Mouse (Mus musculus): ENCODE data around the gene Nmu. TPM values are rescaled to one million over a fixed set of nuclear protein-coding genes. Genes with fewer than 3 reads are reported as not detected.

The Nmu gene
- polyA plus RNA-seq, 1 experiment from 2014 or later: 0.30 TPM

GRCm38 (mm10) chr5:76369215-76369840 lies 5.7 kb upstream of the Nmu start:
- H3K27ac ChIP-seq (ENCODE audit: low read depth): no peak overlapping the region
- no peak for DNase-seq (ENCODE audit: low spot score)
- no peaks in the 10 kb centered on the region for H3K36me3 ChIP-seq (ENCODE audit: control insufficient read depth, insufficient read depth, low read length)
- peaks cover 4% of the 10 kb centered on the region; the same call in 1 of the 2 replicates for H3K27me3 ChIP-seq (replicated peaks; ENCODE audit: control insufficient read depth, insufficient read depth, low read length)
- H3K4me2 ChIP-seq (ENCODE audit: low read length): no peak overlapping the region
- H3K9ac ChIP-seq (ENCODE audit: low read length): no peak overlapping the region
- WGBS: 64% methylated on average over 8 of the region's 8 CpGs
- H3K4me3 ChIP-seq (ENCODE audit: low read depth, low read length): no peak overlapping the region
- ATAC-seq (replicated peaks; ENCODE audit: low FRiP score, low TSS enrichment, low read depth): no peak
- no peaks in the 10 kb centered on the region for H3K9me3 ChIP-seq (ENCODE audit: control insufficient read depth, low read length)
- H3K4me1 ChIP-seq (replicated peaks; ENCODE audit: control insufficient read depth, insufficient read depth, low read length): no peaks in the 10 kb centered on the region

GRCm38 (mm10) chr5:76365406-76365805 lies 1.8 kb upstream of the Nmu start:
- Histone ChIP-seq H3K9ac (ENCODE audit: low read length) (no peak overlapping the region), H3K36me3 (ENCODE audit: control insufficient read depth, insufficient read depth, low read length) (no peaks in the 10 kb centered on the region), H3K27ac (ENCODE audit: low read depth) (no peak overlapping the region), H3K9me3 (ENCODE audit: control insufficient read depth, low read length) (no peaks in the 10 kb centered on the region), H3K4me2 (ENCODE audit: low read length) (no peak overlapping the region), H3K4me1 (replicated peaks; ENCODE audit: control insufficient read depth, insufficient read depth, low read length) (0 out of 2 replicates have a peak, but pooled peaks cover 7% of the 10 kb centered on the region), H3K27me3 (replicated peaks; ENCODE audit: control insufficient read depth, insufficient read depth, low read length) (peaks cover 24% of the 10 kb centered on the region), H3K4me3 (ENCODE audit: low read depth, low read length) (no peak overlapping the region)
- DNase-seq (ENCODE audit: low spot score) (no peak), ATAC-seq (replicated peaks; ENCODE audit: low FRiP score, low TSS enrichment, low read depth) (no peak)
- 35% methylated on average over 5 of the region's 5 CpGs for WGBS

- ATAC-seq (replicated peaks; ENCODE audit: low FRiP score, low TSS enrichment, low read depth) (no peak), DNase-seq (ENCODE audit: low spot score) (no peak)
- Histone ChIP-seq H3K9me3 (ENCODE audit: control insufficient read depth, low read length) (no peaks in the 10 kb centered on the region), H3K4me3 (ENCODE audit: low read depth, low read length) (no peak overlapping the region), H3K27ac (ENCODE audit: low read depth) (no peak overlapping the region), H3K4me1 (replicated peaks; ENCODE audit: control insufficient read depth, insufficient read depth, low read length) (0 out of 2 replicates have a peak, but pooled peaks cover 7% of the 10 kb centered on the region), H3K9ac (ENCODE audit: low read length) (no peak overlapping the region), H3K36me3 (ENCODE audit: control insufficient read depth, insufficient read depth, low read length) (no peaks in the 10 kb centered on the region), H3K4me2 (ENCODE audit: low read length) (no peak overlapping the region), H3K27me3 (replicated peaks; ENCODE audit: control insufficient read depth, insufficient read depth, low read length) (peaks cover 24% of the 10 kb centered on the region)
- 81% methylated on average over 4 of the region's 4 CpGs for WGBS
Measured at GRCm38 (mm10) chr5:76360786-76361185, 2.8 kb downstream of the Nmu start.

- Histone ChIP-seq H3K27me3 (replicated peaks; ENCODE audit: control insufficient read depth, insufficient read depth, low read length) (peaks cover 22% of the 10 kb centered on the region), H3K4me3 (ENCODE audit: low read depth, low read length) (no peak overlapping the region), H3K9me3 (ENCODE audit: control insufficient read depth, low read length) (no peaks in the 10 kb centered on the region), H3K9ac (ENCODE audit: low read length) (no peak overlapping the region), H3K4me1 (replicated peaks; ENCODE audit: control insufficient read depth, insufficient read depth, low read length) (0 out of 2 replicates have a peak, but pooled peaks cover 7% of the 10 kb centered on the region), H3K36me3 (ENCODE audit: control insufficient read depth, insufficient read depth, low read length) (no peaks in the 10 kb centered on the region), H3K27ac (ENCODE audit: low read depth) (no peak overlapping the region), H3K4me2 (ENCODE audit: low read length) (no peak overlapping the region)
- DNase-seq (ENCODE audit: low spot score): no peak
- ATAC-seq (replicated peaks; ENCODE audit: low FRiP score, low TSS enrichment, low read depth): no peak
- WGBS: 62% methylated on average over 1 of the region's 1 CpGs
Measured at GRCm38 (mm10) chr5:76360057-76360456, 3.5 kb downstream of the Nmu start.

GRCm38 (mm10) chr5:76351953-76352611 lies 11.5 kb downstream of the Nmu start:
- Histone ChIP-seq H3K27ac (ENCODE audit: low read depth) (no peak overlapping the region), H3K9ac (ENCODE audit: low read length) (no peak overlapping the region), H3K9me3 (ENCODE audit: control insufficient read depth, low read length) (no peaks in the 10 kb centered on the region), H3K4me3 (ENCODE audit: low read depth, low read length) (no peak overlapping the region), H3K36me3 (ENCODE audit: control insufficient read depth, insufficient read depth, low read length) (no peaks in the 10 kb centered on the region), H3K27me3 (replicated peaks; ENCODE audit: control insufficient read depth, insufficient read depth, low read length) (no peaks in the 10 kb centered on the region), H3K4me2 (ENCODE audit: low read length) (no peak overlapping the region), H3K4me1 (replicated peaks; ENCODE audit: control insufficient read depth, insufficient read depth, low read length) (no peaks in the 10 kb centered on the region)
- DNase-seq (ENCODE audit: low spot score) (no peak), ATAC-seq (replicated peaks; ENCODE audit: low FRiP score, low TSS enrichment, low read depth) (no peak)
- 41% methylated on average over 7 of the region's 7 CpGs for WGBS

GRCm38 (mm10) chr5:76351537-76351936 lies 12.1 kb downstream of the Nmu start:
- DNase-seq (ENCODE audit: low spot score) (no peak), ATAC-seq (replicated peaks; ENCODE audit: low FRiP score, low TSS enrichment, low read depth) (no peak)
- Histone ChIP-seq H3K4me2 (ENCODE audit: low read length) (no peak overlapping the region), H3K27ac (ENCODE audit: low read depth) (no peak overlapping the region), H3K4me1 (replicated peaks; ENCODE audit: control insufficient read depth, insufficient read depth, low read length) (no peaks in the 10 kb centered on the region), H3K27me3 (replicated peaks; ENCODE audit: control insufficient read depth, insufficient read depth, low read length) (no peaks in the 10 kb centered on the region), H3K36me3 (ENCODE audit: control insufficient read depth, insufficient read depth, low read length) (no peaks in the 10 kb centered on the region), H3K9ac (ENCODE audit: low read length) (no peak overlapping the region), H3K9me3 (ENCODE audit: control insufficient read depth, low read length) (no peaks in the 10 kb centered on the region), H3K4me3 (ENCODE audit: low read depth, low read length) (no peak overlapping the region)
- 82% methylated on average over 5 of the region's 5 CpGs for WGBS

GRCm38 (mm10) chr5:76346137-76346536 lies 17.5 kb downstream of the Nmu start:
- H3K9ac ChIP-seq (ENCODE audit: low read length): no peak overlapping the region
- no peak overlapping the region for H3K4me2 ChIP-seq (ENCODE audit: low read length)
- ATAC-seq (replicated peaks; ENCODE audit: low FRiP score, low TSS enrichment, low read depth) (no peak), DNase-seq (ENCODE audit: low spot score) (no peak)
- no peak overlapping the region for H3K27ac ChIP-seq (ENCODE audit: low read depth)
- H3K36me3 ChIP-seq (ENCODE audit: control insufficient read depth, insufficient read depth, low read length): no peaks in the 10 kb centered on the region
- H3K9me3 ChIP-seq (ENCODE audit: control insufficient read depth, low read length): no peaks in the 10 kb centered on the region
- no peaks in the 10 kb centered on the region for H3K4me1 ChIP-seq (replicated peaks; ENCODE audit: control insufficient read depth, insufficient read depth, low read length)
- no peak overlapping the region for H3K4me3 ChIP-seq (ENCODE audit: low read depth, low read length)
- H3K27me3 ChIP-seq (replicated peaks; ENCODE audit: control insufficient read depth, insufficient read depth, low read length): no peaks in the 10 kb centered on the region
- WGBS: 60% methylated on average over 2 of the region's 2 CpGs

GRCm38 (mm10) chr5:76340931-76341330 lies 22.7 kb downstream of the Nmu start:
- ATAC-seq (replicated peaks; ENCODE audit: low FRiP score, low TSS enrichment, low read depth): no peak
- Histone ChIP-seq H3K9me3 (ENCODE audit: control insufficient read depth, low read length) (no peaks in the 10 kb centered on the region), H3K4me3 (ENCODE audit: low read depth, low read length) (no peak overlapping the region), H3K9ac (ENCODE audit: low read length) (no peak overlapping the region), H3K36me3 (ENCODE audit: control insufficient read depth, insufficient read depth, low read length) (no peaks in the 10 kb centered on the region), H3K4me2 (ENCODE audit: low read length) (no peak overlapping the region), H3K27ac (ENCODE audit: low read depth) (no peak overlapping the region), H3K4me1 (replicated peaks; ENCODE audit: control insufficient read depth, insufficient read depth, low read length) (no peaks in the 10 kb centered on the region), H3K27me3 (replicated peaks; ENCODE audit: control insufficient read depth, insufficient read depth, low read length) (no peaks in the 10 kb centered on the region)
- WGBS: 54% methylated on average over 2 of the region's 2 CpGs
- DNase-seq (ENCODE audit: low spot score): no peak

- Histone ChIP-seq H3K4me2 (ENCODE audit: low read length) (no peak overlapping the region), H3K4me3 (ENCODE audit: low read depth, low read length) (no peak overlapping the region), H3K36me3 (ENCODE audit: control insufficient read depth, insufficient read depth, low read length) (no peaks in the 10 kb centered on the region), H3K9ac (ENCODE audit: low read length) (no peak overlapping the region), H3K9me3 (ENCODE audit: control insufficient read depth, low read length) (no peaks in the 10 kb centered on the region), H3K27ac (ENCODE audit: low read depth) (no peak overlapping the region), H3K27me3 (replicated peaks; ENCODE audit: control insufficient read depth, insufficient read depth, low read length) (no peaks in the 10 kb centered on the region), H3K4me1 (replicated peaks; ENCODE audit: control insufficient read depth, insufficient read depth, low read length) (no peaks in the 10 kb centered on the region)
- ATAC-seq (replicated peaks; ENCODE audit: low FRiP score, low TSS enrichment, low read depth) (no peak), DNase-seq (ENCODE audit: low spot score) (no peak)
- 85% methylated on average over 8 of the region's 8 CpGs for WGBS
Measured at GRCm38 (mm10) chr5:76337100-76337499, 26.5 kb downstream of the Nmu start.

Measured in intestine, embryonic 14.5 days (tissue).